Mouse (Mus musculus) neural tube, embryonic 14.5 days (tissue): ENCODE data around the gene Chchd10. TPM values are rescaled to one million over a fixed set of nuclear protein-coding genes. Genes with fewer than 3 reads are reported as not detected.

ENCODE experiments used
- ATAC-seq: fragments of 200-750 bp; cut with Nextera tagmentation; 2 replicates; pipeline ENCODE4 v1.8.0; 2017; ENCODE audit warnings: low read depth, mild to moderate bottlenecking, moderate TSS enrichment, moderate library complexity
- H3K27ac ChIP-seq: fragments of 300-500 bp; sonication (generic); 2 replicates; pipeline ENCODE4 v1.5.1; 2014; ENCODE audit warnings: low read depth, mild to moderate bottlenecking, control low read depth, low read length, moderate library complexity, mixed read lengths
- H3K27me3 ChIP-seq: fragments of 300-500 bp; sonication (generic); 2 replicates; pipeline ENCODE4 v1.6.1; 2014; ENCODE audit warnings: low read length; ENCODE audit not compliant: control insufficient read depth, insufficient read depth
- H3K36me3 ChIP-seq: fragments of 300-500 bp; sonication (generic); 2 replicates; pipeline ENCODE4 v1.6.1; 2014; ENCODE audit warnings: low read length, mixed read lengths; ENCODE audit not compliant: control insufficient read depth, insufficient read depth
- H3K4me1 ChIP-seq: fragments of 300-500 bp; sonication (generic); 2 replicates; pipeline ENCODE4 v1.6.1; 2014; ENCODE audit warnings: low read length; ENCODE audit not compliant: control insufficient read depth, insufficient read depth
- H3K4me2 ChIP-seq: fragments of 300-500 bp; sonication (generic); 2 replicates; pipeline ENCODE4 v1.6.1; 2014; ENCODE audit warnings: mild to moderate bottlenecking, low read depth, low read length, control low read depth
- H3K4me3 ChIP-seq: fragments of 300-500 bp; sonication (generic); 2 replicates; pipeline ENCODE4 v1.5.1; 2014; ENCODE audit warnings: low read depth, low read length, control low read depth, mixed read lengths
- H3K9ac ChIP-seq: fragments of 300-500 bp; sonication (generic); replicated peaks from 2 replicates; pipeline ENCODE4 v1.6.1; 2014; ENCODE audit warnings: low read depth, mild to moderate bottlenecking, control low read depth, low read length, mixed read lengths
- H3K9me3 ChIP-seq: fragments of 300-500 bp; sonication (generic); 2 replicates; pipeline ENCODE4 v1.6.1; 2016; ENCODE audit warnings: low read length; ENCODE audit not compliant: control insufficient read depth
- WGBS: fragments of 180-500 bp; shearing (Covaris S2); extraction: QIAGEN DNeasy Blood & Tissue Kit; methylation state at CpG from one replicate; pipeline ENCODE4 v1.1.7; 2014; 5-methylcytosine and 5-hydroxymethylcytosine counted together
- polyA plus RNA-seq: library from polyadenylated mRNA; unstranded; fragments of >200 nt; fragmentation: Nextera tagmentation; extraction: Ambion mirVana; gene quantifications from 2 replicates; pipeline ENCODE4 v1.2.1, GENCODE M21; 2014

Gene Chchd10
- polyA plus RNA-seq, 1 experiment from 2014 or later: 158 TPM

DNA sequence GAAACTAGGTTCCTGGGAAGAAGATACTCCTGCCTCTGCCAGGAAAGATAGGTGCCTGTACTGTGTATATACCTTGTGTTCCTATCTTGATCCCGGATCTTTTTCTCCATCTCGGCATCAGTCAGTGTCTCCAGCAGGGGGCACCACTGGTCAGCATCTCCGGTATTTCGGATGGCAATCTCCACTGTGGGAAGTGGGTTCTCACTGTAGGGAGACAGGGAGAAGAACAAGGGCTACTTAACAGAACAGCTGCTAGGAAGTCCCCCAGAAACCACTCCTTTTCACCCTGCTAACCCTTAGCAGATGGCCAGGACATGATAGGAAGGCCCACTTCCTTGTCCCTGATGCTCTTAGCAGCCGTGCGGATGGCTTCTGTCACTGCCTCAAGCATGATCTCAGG lies 35.6 kb upstream of the Chchd10 start:
- H3K9ac ChIP-seq: no peak overlapping the region
- no peak for ATAC-seq
- no peak overlapping the region for H3K27ac ChIP-seq
- no peak overlapping the region for H3K4me2 ChIP-seq
- H3K4me1 ChIP-seq: no peaks in the 10 kb centered on the region; the same call in none of the 2 replicates
- H3K9me3 ChIP-seq: no peaks in the 10 kb centered on the region
- H3K4me3 ChIP-seq: no peak overlapping the region
- H3K27me3 ChIP-seq: no peaks in the 10 kb centered on the region
- H3K36me3 ChIP-seq: peaks cover 47% of the 10 kb centered on the region
- 34% methylated on average over 6 of the region's 6 CpGs for WGBS

DNA sequence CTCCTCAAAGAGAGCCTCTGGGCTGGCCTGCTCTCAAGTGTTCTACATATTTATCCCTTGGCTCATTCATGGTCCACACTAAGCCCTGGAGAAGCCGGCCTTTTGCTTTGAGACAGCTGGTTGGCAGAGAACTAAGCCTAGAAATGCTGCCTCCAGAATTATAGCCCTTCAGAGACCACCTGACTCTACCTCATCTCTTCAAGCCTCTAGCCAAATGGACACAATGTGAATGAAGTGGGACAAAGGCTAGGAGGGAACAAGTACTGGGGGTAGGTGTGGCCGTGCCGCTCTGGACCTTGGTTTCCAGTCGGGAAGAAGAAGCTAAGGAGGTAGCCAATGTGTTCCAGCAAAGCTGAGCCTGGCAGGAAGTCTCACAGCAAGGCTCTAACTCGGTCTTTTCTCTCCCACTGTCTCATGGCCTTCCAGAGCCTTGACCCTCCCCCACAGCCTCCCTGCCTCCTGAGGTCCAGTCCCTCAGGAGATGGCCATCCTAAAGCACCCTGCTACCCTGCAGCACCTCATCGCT lies 34.8 kb upstream of the Chchd10 start:
- no peak for ATAC-seq
- no peaks in the 10 kb centered on the region for H3K9me3 ChIP-seq
- H3K27ac ChIP-seq: no peak overlapping the region; the same call in 1 of the 2 replicates
- no peak overlapping the region for H3K9ac ChIP-seq
- peaks cover 54% of the 10 kb centered on the region for H3K36me3 ChIP-seq
- no peak overlapping the region for H3K4me3 ChIP-seq
- H3K4me1 ChIP-seq: no peaks in the 10 kb centered on the region; the same call in none of the 2 replicates
- H3K27me3 ChIP-seq: no peaks in the 10 kb centered on the region
- 80% methylated on average over 6 of the region's 6 CpGs for WGBS
- H3K4me2 ChIP-seq: no peak overlapping the region

DNA sequence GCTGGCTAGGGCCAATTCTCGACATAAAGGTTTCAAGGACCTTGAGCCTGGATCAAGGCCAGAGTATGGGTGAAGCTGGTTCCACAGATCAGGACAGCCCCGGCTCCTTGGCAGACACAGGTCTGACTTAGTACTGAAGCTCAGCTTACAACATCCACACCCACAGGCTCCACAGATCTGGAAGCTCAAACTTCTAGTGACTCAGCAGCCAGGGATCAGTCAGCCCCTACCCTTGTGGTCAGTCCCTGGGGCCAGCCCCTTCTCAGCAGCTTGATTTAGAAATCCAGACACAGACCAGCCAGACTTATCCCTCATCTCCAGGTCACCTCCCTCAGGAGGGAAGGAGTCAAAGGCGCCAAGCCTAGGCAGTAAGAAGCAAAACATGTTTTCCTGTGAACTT lies 34.1 kb upstream of the Chchd10 start:
- Histone ChIP-seq H3K27ac (no peak overlapping the region), H3K4me1 (no peaks in the 10 kb centered on the region; the same call in 1 of the 2 replicates), H3K9ac (no peak overlapping the region), H3K27me3 (no peaks in the 10 kb centered on the region), H3K4me2 (no peak overlapping the region), H3K9me3 (no peaks in the 10 kb centered on the region), H3K4me3 (no peak overlapping the region), H3K36me3 (peaks cover 61% of the 10 kb centered on the region)
- no peak for ATAC-seq
- WGBS: 70% methylated on average over 3 of the region's 3 CpGs

DNA sequence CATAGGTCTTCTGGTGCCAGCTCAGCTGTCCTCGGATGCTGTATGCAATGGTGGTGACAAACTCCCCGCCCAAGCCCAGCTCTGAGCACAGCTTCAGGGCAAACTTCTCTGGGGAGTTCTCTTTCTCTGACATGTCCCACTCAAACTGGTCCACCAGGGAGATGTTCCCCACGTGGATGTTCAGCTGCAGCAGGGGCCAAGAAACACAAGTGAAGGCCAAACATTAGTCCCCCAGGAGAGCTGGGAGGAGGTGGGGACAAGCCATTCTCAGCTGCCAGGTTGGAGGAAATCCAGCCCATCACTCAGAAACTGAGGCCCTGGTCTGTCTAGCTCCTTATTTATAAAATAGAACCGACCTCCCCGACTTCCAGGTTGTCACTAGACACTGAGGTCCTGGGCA lies 28.5 kb upstream of the Chchd10 start:
- Histone ChIP-seq H3K27ac (no peak overlapping the region), H3K27me3 (no peaks in the 10 kb centered on the region), H3K4me1 (no peaks in the 10 kb centered on the region), H3K36me3 (peaks cover 79% of the 10 kb centered on the region), H3K4me2 (no peak overlapping the region), H3K4me3 (no peak overlapping the region), H3K9ac (no peak overlapping the region), H3K9me3 (no peaks in the 10 kb centered on the region)
- ATAC-seq: no peak
- 78% methylated on average over 5 of the region's 5 CpGs for WGBS

DNA sequence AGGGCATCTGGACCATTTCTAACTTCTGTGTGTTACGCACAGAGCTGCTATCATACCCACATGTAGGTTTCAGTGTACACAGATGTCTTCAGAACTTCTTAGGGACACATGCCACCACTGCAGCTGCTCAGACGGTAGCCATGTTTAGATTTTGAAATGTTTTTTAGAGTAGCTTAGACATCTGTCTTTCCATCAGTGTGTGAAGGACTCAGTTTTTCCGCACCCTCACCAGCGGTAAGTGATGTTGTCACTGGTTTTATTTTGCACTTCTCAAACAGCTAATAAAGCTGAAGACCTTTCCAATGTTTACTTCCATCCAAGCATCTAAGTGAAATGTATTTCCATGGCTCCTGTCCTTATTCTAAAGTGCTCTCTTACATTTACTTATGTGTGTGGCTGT lies 26.0 kb upstream of the Chchd10 start:
- Histone ChIP-seq H3K27ac (no peak overlapping the region), H3K9ac (no peak overlapping the region), H3K27me3 (no peaks in the 10 kb centered on the region), H3K4me1 (no peaks in the 10 kb centered on the region), H3K9me3 (no peaks in the 10 kb centered on the region), H3K4me3 (no peak overlapping the region), H3K4me2 (no peak overlapping the region), H3K36me3 (peaks cover 89% of the 10 kb centered on the region)
- 94% methylated on average over 4 of the region's 4 CpGs for WGBS
- no peak for ATAC-seq

DNA sequence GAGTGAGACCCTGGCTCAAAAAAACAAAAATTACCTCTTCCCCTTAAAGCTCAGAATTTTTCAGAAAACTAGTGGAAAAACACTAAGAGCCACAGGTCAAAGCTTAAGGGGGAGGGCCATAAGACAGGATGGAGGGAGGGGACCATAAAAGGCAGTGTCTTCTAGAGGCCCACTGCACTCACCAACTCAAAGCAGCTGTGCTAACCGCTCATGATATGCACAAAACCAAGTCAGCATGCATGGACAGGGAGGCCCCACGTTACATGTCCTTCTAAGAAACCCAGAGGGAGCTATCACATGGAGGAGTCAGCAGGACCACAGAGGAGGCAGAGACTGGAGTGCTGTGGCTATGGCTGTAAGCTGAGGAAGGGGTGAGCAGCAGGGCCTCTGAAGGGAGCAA lies 22.2 kb upstream of the Chchd10 start:
- Histone ChIP-seq H3K27me3 (no peaks in the 10 kb centered on the region), H3K36me3 (peaks cover 62% of the 10 kb centered on the region)

DNA sequence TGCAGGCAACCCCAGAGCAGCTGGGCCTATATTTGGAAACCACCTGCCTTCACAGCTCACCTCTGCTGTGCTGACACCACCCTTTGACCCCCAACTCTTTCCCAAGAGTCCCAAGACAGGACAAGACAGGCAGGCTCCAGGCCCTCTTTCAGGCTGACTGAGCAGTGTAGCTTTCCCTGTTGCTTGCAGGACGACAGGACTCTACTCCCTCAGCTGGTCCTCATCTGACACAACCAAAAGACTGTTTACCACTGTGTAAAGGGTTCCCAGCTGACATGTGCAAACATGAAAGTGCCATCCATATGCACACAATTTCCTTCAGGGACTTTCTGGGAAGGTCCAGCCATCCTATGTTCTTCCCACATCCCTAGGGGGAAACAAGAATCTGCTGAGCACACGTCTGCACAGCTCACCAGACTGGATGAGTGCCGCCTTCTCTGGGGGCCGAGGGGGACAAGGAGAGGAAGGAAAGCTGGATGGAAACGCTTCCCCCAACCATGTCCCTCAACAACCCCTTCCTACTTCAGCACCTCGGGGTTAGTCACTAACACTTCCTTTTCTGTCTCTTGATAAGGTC lies 19.8 kb upstream of the Chchd10 start:
- no peaks in the 10 kb centered on the region for H3K4me1 ChIP-seq

More for the DNA sequence above, 22.2 kb upstream of the Chchd10 start:
- H3K4me1 ChIP-seq: no peaks in the 10 kb centered on the region
- no peaks in the 10 kb centered on the region for H3K9me3 ChIP-seq
- WGBS: 83% methylated on average over 2 of the region's 2 CpGs
- no peak overlapping the region for H3K4me3 ChIP-seq
- H3K27ac ChIP-seq: no peak overlapping the region
- no peak overlapping the region for H3K9ac ChIP-seq
- no peak overlapping the region for H3K4me2 ChIP-seq
- no peak for ATAC-seq

DNA sequence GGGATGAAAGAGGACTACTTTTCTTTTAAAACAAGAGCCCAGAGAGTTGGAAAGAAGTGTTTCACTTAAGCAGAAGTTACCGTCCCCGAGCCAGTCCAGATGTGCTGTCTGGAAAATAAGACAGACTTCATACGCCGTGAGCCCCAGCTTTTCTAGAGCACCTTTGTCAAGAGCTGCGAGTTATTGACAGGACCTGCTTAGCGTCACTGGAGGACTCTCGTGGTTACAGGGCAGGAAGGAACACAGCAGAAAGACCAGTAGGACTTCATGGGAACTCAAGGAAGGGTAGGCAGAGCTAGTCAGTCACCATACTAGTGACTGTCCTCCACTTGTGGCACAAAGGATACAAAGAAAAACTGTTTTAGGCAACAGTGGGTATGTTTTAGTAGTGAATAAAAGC lies 17.4 kb upstream of the Chchd10 start:
- Histone ChIP-seq H3K4me3 (no peak overlapping the region), H3K4me1 (peaks cover 14% of the 10 kb centered on the region; the same call in 1 of the 2 replicates), H3K27me3 (no peaks in the 10 kb centered on the region), H3K27ac (no peak overlapping the region), H3K36me3 (peaks cover 23% of the 10 kb centered on the region), H3K4me2 (no peak overlapping the region), H3K9ac (no peak overlapping the region), H3K9me3 (no peaks in the 10 kb centered on the region)
- 92% methylated on average over 7 of the region's 7 CpGs for WGBS
- no peak for ATAC-seq

More for the DNA sequence above, 19.8 kb upstream of the Chchd10 start:
- Histone ChIP-seq H3K36me3 (peaks cover 41% of the 10 kb centered on the region), H3K4me3 (no peak overlapping the region), H3K27ac (no peak overlapping the region), H3K9me3 (no peaks in the 10 kb centered on the region), H3K9ac (no peak overlapping the region), H3K27me3 (no peaks in the 10 kb centered on the region), H3K4me2 (no peak overlapping the region)
- WGBS: 70% methylated on average over 6 of the region's 6 CpGs
- ATAC-seq: no peak

DNA sequence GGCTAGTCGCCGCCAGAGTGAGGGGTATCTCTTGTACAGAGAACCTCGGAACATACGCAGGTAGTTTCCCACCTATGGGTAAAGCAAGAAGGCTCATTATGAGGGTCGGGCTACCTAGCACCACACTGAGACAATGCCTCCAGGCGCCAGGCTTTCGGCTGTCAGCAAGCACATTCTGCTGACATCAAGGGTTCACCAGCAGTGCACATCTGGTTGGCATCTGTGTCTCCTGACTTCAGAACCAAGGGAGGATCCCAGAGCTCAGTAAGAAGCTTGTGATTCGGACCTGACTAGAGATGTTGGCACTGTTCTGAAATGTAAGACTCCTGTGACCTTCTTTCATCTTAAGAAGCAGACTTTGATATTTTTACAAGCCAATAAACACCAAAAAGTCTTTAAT lies 16.1 kb upstream of the Chchd10 start:
- Histone ChIP-seq H3K4me3 (no peak overlapping the region), H3K9ac (no peak overlapping the region), H3K27ac (no peak overlapping the region), H3K4me1 (peaks cover 15% of the 10 kb centered on the region; the same call in 1 of the 2 replicates), H3K9me3 (no peaks in the 10 kb centered on the region), H3K4me2 (no peak overlapping the region), H3K27me3 (no peaks in the 10 kb centered on the region), H3K36me3 (peaks cover 11% of the 10 kb centered on the region)
- 81% methylated on average over 8 of the region's 8 CpGs for WGBS
- ATAC-seq: no peak
